Mouse (Mus musculus) cortical plate, adult 2 months (tissue): Measurements from ENCODE around the gene Cma1.
A peak's percentile ranks its signal among the peaks of the same experiment; 100 is the strongest.

Experiments used
- CTCF ChIP-seq: fragments of 200-500 bp; IDR thresholded peaks from 2 replicates; pipeline ENCODE4 v1.5.1; 2011; ENCODE audit warnings: mild to moderate bottlenecking, control low read depth, low read length; ENCODE audit not compliant: insufficient read depth; ENCODE audit errors: extremely low read depth
- POLR2A ChIP-seq: fragments of 200-500 bp; IDR thresholded peaks from 2 replicates; pipeline ENCODE4 v1.6.1; 2011; ENCODE audit warnings: mild to moderate bottlenecking, low read length, control low read depth; ENCODE audit not compliant: insufficient read depth; ENCODE audit errors: extremely low read depth

- TF ChIP-seq CTCF (peak; percentile 22; the same call in 1 of the 2 replicates), POLR2A (no peak)
Observed at GRCm38 (mm10) chr14:55905518-55905917, 39.0 kb downstream of the Cma1 start.
